11 mouse cellular contexts compared by ENCODE assay signal in the genomic region with DNA sequence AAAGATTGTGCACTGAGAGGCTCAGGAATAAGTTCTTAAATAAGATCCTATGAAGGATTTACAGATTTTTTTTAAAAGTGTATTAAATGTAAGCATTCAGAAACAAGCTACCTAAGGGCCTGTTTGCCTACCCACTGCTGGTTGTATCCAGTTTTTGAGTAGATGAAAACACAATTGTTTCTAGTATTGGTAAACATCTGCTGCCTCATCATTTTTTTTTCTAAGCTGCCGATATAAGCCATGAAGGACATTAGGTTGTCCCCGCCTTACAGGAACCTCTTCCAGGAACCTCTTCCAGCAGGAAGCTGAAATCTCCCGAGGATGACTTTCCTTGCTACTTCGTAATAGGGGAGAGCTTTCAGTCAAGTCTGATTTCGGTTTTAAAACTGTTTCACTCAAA. TPM values are rescaled to one million over a fixed set of nuclear protein-coding genes. Genes with fewer than 3 reads are reported as not detected.
DNase-seq lines count a peak whose midpoint lies in the region; ATAC-seq and TF ChIP-seq lines count a peak whose summit lies in the region.
"Had no signal": no experiment of that assay in that cellular context is flagged by ENCODE, and none has a peak within 500 bp of the region (broad histone marks: within the 10 kb centered on the region; RNA-seq: fewer than 3 reads in every experiment).

No protein-coding gene starts in this region.

- H3K4me3 ChIP-seq in kidney, postnatal 0 days (replicated peaks; ENCODE audit: low read depth, low read length), result 0 out of 2 replicates have a peak overlapping the region, but pooled peaks have one; percentile 27
- peak overlapping the region; percentile 49 for H3K4me3 ChIP-seq in brown adipose tissue, adult 24 weeks (ENCODE audit: insufficient read depth, low read depth, low read length)
- peak overlapping the region; percentile 82; the same call in 1 of the 2 replicates for H3K4me3 ChIP-seq in hindbrain, embryonic 10.5 days
- H3K4me3 ChIP-seq in midbrain, embryonic 15.5 days, result no peak overlapping the region; the same call in 1 of the 2 replicates
- H3K4me3 ChIP-seq: liver, embryonic 12.5 days; myocyte had no signal

- peak overlapping the region; percentile 43 for H3K9ac ChIP-seq in kidney, postnatal 0 days (ENCODE audit: low read depth, low read length)
- H3K9ac ChIP-seq in midbrain, embryonic 15.5 days, result no peak overlapping the region
- H3K9ac ChIP-seq: liver, embryonic 12.5 days had no signal

- DNase-seq in kidney, postnatal 0 days (ENCODE audit: low spot score), result peak; percentile 31
- DNase-seq in kidney, postnatal 36 days, result no peak
- no peak for DNase-seq in hindbrain, embryonic 10.5 days (ENCODE audit: low spot score)
- no peak for DNase-seq in adrenal gland, adult 18-20 months (ENCODE audit: low spot score in 2 of 2)
- DNase-seq in layer of hippocampus, postnatal 25 days (ENCODE audit: extremely low spot score in 1 of 2, low spot score in 1 of 2), result no peak
- DNase-seq: thymus, postnatal 14 days had no signal

- peak overlapping the region; percentile 76 for H3K27ac ChIP-seq in kidney, postnatal 0 days
- peak overlapping the region; percentile 94 for H3K27ac ChIP-seq in brown adipose tissue, adult 24 weeks (replicated peaks; ENCODE audit: low read depth, low read length)
- peak overlapping the region; percentile 83 for H3K27ac ChIP-seq in hindbrain, embryonic 10.5 days
- no peak overlapping the region for H3K27ac ChIP-seq in midbrain, embryonic 15.5 days
- H3K27ac ChIP-seq: liver, embryonic 12.5 days had no signal

- H3K9me3 ChIP-seq in kidney, postnatal 0 days (replicated peaks; ENCODE audit: low read length), result no peaks in the 10 kb centered on the region
- H3K9me3 ChIP-seq in hindbrain, embryonic 10.5 days, result no peaks in the 10 kb centered on the region
- H3K9me3 ChIP-seq in midbrain, embryonic 15.5 days, result no peaks in the 10 kb centered on the region
- H3K9me3 ChIP-seq: G1E; liver, embryonic 12.5 days had no signal

- no peak for ATAC-seq in kidney, postnatal 0 days (replicated peaks; ENCODE audit: low FRiP score, low read depth)
- no peak for ATAC-seq in midbrain, embryonic 15.5 days (replicated peaks)
- ATAC-seq: liver, embryonic 12.5 days had no signal

- no peaks in the 10 kb centered on the region for H3K36me3 ChIP-seq in kidney, postnatal 0 days (ENCODE audit: insufficient read depth, low read length)
- H3K36me3 ChIP-seq in hindbrain, embryonic 10.5 days, result peaks cover 49% of the 10 kb centered on the region
- H3K36me3 ChIP-seq in midbrain, embryonic 15.5 days (replicated peaks), result no peaks in the 10 kb centered on the region
- H3K36me3 ChIP-seq: G1E had no signal

- peak overlapping the region; percentile 86 for H3K4me2 ChIP-seq in kidney, postnatal 0 days (ENCODE audit: low read length)
- H3K4me2 ChIP-seq in midbrain, embryonic 15.5 days, result peak overlapping the region; percentile 47; the same call in 1 of the 2 replicates

- 50% methylated on average over 5 of the region's 5 CpGs for WGBS in kidney, postnatal 0 days
- WGBS in hindbrain, embryonic 10.5 days, result 42% methylated on average over 5 of the region's 5 CpGs
- 42% methylated on average over 5 of the region's 5 CpGs for WGBS in midbrain, embryonic 15.5 days

- no peak for TF ChIP-seq CTCF in kidney, postnatal 0 days (IDR thresholded peaks at IDR 0.05; ENCODE audit: low read depth)

- H3K27me3 ChIP-seq in kidney, postnatal 0 days (ENCODE audit: insufficient read depth, low read length), result 0 out of 2 replicates have a peak, but pooled peaks cover 4% of the 10 kb centered on the region
- H3K27me3 ChIP-seq in hindbrain, embryonic 10.5 days (ENCODE audit: insufficient read depth, poor library complexity, severe bottlenecking), result peaks cover 35% of the 10 kb centered on the region
- peaks cover 13% of the 10 kb centered on the region; the same call in 1 of the 2 replicates for H3K27me3 ChIP-seq in midbrain, embryonic 15.5 days (replicated peaks)
- H3K27me3 ChIP-seq: liver, embryonic 12.5 days had no signal

- no peaks in the 10 kb centered on the region for H3K4me1 ChIP-seq in kidney, postnatal 0 days (replicated peaks; ENCODE audit: insufficient read depth, low read length)
- peaks cover 4% of the 10 kb centered on the region; the same call in 1 of the 2 replicates for H3K4me1 ChIP-seq in brown adipose tissue, adult 24 weeks (ENCODE audit: control insufficient read depth, insufficient read depth, insufficient read length, low read length)
- peaks cover 50% of the 10 kb centered on the region for H3K4me1 ChIP-seq in hindbrain, embryonic 10.5 days (replicated peaks)
- H3K4me1 ChIP-seq in midbrain, embryonic 15.5 days, result peaks cover 22% of the 10 kb centered on the region

RNA-seq across cellular contexts. Expression of a gene that starts 11.7 kb away (rescaled TPM):
- polyA plus RNA-seq in kidney, postnatal 0 days (2015; fragmentation: Nextera tagmentation; extraction: Ambion mirVana), result 59.0 and 66.7 TPM in 2 replicates
- 3.8 and 5.1 TPM in 2 replicates for polyA plus RNA-seq in brown adipose tissue, adult 24 weeks (2012; ENCODE audit: insufficient read depth, insufficient read length, missing spikeins)
- polyA plus RNA-seq in hindbrain, embryonic 10.5 days (2016; fragmentation: Nextera tagmentation; extraction: Ambion mirVana), result 92.9 and 123 TPM in 2 replicates
- polyA plus RNA-seq in midbrain, embryonic 15.5 days (2015; fragmentation: Nextera tagmentation; extraction: Ambion mirVana), result 38.5 and 43.1 TPM in 2 replicates
- 10 to 100 TPM; 31.2 to 49.4 TPM for total RNA-seq in adrenal gland, adult 18-20 months (2021)
- total RNA-seq in layer of hippocampus, postnatal 25 days (2021), result 1 to 10 TPM; 2.1 to 2.9 TPM
